Mouse (Mus musculus): ENCODE data around the gene Ppp1r14b. TPM values are rescaled to one million over a fixed set of nuclear protein-coding genes. Genes with fewer than 3 reads are reported as not detected.

Ppp1r14b gene
- polyA plus RNA-seq, 1 experiment from 2014 or later, result 44.8 TPM

- H3K9me3 ChIP-seq (ENCODE audit: control insufficient read depth, low read length), result no peaks in the 10 kb centered on the region
- no peak overlapping the region for H3K27ac ChIP-seq (ENCODE audit: low read length)
- H3K4me2 ChIP-seq (ENCODE audit: low read depth, low read length), result peak overlapping the region; percentile 86
- H3K4me1 ChIP-seq (replicated peaks; ENCODE audit: control insufficient read depth, insufficient read depth, low read length), result peaks cover 11% of the 10 kb centered on the region
- H3K9ac ChIP-seq (ENCODE audit: low read length), result peak overlapping the region; percentile 61
- peaks cover 65% of the 10 kb centered on the region for H3K27me3 ChIP-seq (ENCODE audit: control insufficient read depth, insufficient read depth, low read depth, low read length)
- peak overlapping the region; percentile 53 for H3K4me3 ChIP-seq (ENCODE audit: low read length)
- peak; percentile 72 for ATAC-seq (ENCODE audit: low read depth)
- no peaks in the 10 kb centered on the region for H3K36me3 ChIP-seq (ENCODE audit: control insufficient read depth, insufficient read depth, low read length)
- WGBS, result 3% methylated on average over 58 of the region's 58 CpGs
These were observed 41.2 kb upstream of the Ppp1r14b start for GRCm38 (mm10) chr19:6933436-6934194.

GRCm38 (mm10) chr19:6934195-6934977 is 40.4 kb upstream of the Ppp1r14b start, which contains the start of gene Kcnk4:
Gene Kcnk4, minus strand, starts transcription at chr19:6934515.
- Histone ChIP-seq H3K27me3 (ENCODE audit: control insufficient read depth, insufficient read depth, low read depth, low read length) (peaks cover 59% of the 10 kb centered on the region), H3K4me2 (ENCODE audit: low read depth, low read length) (peak within 1 kb of the TSS; percentile 86), H3K4me1 (replicated peaks; ENCODE audit: control insufficient read depth, insufficient read depth, low read length) (peaks cover 11% of the 10 kb centered on the region), H3K9me3 (ENCODE audit: control insufficient read depth, low read length) (no peaks in the 10 kb centered on the region), H3K27ac (ENCODE audit: low read length) (no peak within 1 kb of the TSS), H3K9ac (ENCODE audit: low read length) (peak within 1 kb of the TSS; percentile 61), H3K36me3 (ENCODE audit: control insufficient read depth, insufficient read depth, low read length) (no peaks in the 10 kb centered on the region), H3K4me3 (ENCODE audit: low read length) (peak within 1 kb of the TSS; percentile 53)
- WGBS, result 11% methylated on average over 23 of the region's 23 CpGs
- no peak; the same call in 1 of the 2 replicates for ATAC-seq (ENCODE audit: low read depth)

DNA sequence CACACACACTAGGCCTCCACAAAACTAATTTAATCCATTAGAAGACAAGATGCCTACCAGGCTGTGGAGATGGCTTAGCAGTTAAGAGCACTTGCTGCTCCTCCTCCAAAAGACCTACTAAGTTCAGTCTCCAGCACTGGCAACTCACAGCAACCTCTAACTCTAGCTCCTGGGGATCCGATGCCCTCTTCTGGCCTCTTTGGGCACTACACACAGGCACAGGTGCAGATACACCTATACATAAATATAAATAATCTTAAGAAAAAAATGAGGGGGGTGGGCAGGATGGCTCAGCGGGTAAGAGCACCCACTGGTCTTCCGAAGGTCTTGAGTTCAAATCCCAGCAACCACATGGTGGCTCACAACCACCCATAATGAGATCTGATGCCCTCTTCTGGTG is 38.5 kb upstream of the Ppp1r14b start:
- Histone ChIP-seq H3K27ac (ENCODE audit: low read length) (no peak overlapping the region), H3K27me3 (ENCODE audit: control insufficient read depth, insufficient read depth, low read depth, low read length) (peaks cover 49% of the 10 kb centered on the region), H3K9me3 (ENCODE audit: control insufficient read depth, low read length) (no peaks in the 10 kb centered on the region), H3K36me3 (ENCODE audit: control insufficient read depth, insufficient read depth, low read length) (no peaks in the 10 kb centered on the region), H3K9ac (ENCODE audit: low read length) (no peak overlapping the region), H3K4me2 (ENCODE audit: low read depth, low read length) (no peak overlapping the region), H3K4me1 (replicated peaks; ENCODE audit: control insufficient read depth, insufficient read depth, low read length) (peaks cover 21% of the 10 kb centered on the region), H3K4me3 (ENCODE audit: low read length) (no peak overlapping the region)
- WGBS, result 21% methylated on average over 3 of the region's 3 CpGs
- ATAC-seq (ENCODE audit: low read depth), result no peak

DNA sequence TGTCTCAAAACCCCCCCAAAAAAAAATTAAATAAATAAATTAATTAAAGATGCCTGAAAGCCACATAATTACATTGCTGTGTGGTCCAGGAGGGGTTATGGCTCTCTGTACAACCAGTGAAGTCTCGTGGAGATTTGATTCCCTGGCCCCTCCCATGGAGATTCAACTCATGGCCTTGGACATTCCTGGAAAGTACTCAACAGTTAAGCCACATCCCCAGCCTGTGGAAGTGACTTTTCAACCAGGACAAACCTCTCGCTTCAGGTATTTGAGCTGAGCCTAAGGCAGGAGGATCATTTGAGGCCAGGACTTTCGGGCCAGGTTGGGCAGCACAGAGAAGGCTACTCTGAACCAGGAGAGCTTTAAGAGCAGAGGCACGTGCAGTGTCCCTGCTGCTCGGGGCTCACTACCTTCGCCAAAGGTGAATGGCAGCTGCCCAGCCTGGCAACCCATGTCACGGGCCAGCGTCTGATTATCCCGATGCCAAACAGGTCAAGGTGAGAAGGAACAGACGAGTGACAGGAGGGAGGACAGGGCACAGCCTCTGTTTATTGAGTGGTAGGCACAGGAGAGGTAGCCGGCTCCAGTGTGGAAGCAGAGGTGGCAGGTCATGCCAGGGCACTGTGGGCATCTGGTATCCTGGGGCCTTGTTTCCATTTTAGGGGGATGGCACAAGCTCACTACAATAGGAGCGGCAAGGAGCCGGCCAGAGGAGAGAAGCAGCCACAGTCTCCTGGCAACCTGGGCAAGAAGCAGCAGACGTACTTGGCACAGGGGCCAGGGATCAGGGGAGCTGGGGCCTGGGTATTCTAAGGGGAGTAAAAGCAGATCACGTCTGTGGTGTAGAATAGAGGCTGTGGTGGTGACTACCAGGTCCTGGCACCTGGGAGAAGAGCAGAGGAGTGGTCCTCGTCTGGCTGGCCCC is 37.0 kb upstream of the Ppp1r14b start:
- no peak overlapping the region for H3K9ac ChIP-seq (ENCODE audit: low read length)
- ATAC-seq (ENCODE audit: low read depth), result no peak

DNA sequence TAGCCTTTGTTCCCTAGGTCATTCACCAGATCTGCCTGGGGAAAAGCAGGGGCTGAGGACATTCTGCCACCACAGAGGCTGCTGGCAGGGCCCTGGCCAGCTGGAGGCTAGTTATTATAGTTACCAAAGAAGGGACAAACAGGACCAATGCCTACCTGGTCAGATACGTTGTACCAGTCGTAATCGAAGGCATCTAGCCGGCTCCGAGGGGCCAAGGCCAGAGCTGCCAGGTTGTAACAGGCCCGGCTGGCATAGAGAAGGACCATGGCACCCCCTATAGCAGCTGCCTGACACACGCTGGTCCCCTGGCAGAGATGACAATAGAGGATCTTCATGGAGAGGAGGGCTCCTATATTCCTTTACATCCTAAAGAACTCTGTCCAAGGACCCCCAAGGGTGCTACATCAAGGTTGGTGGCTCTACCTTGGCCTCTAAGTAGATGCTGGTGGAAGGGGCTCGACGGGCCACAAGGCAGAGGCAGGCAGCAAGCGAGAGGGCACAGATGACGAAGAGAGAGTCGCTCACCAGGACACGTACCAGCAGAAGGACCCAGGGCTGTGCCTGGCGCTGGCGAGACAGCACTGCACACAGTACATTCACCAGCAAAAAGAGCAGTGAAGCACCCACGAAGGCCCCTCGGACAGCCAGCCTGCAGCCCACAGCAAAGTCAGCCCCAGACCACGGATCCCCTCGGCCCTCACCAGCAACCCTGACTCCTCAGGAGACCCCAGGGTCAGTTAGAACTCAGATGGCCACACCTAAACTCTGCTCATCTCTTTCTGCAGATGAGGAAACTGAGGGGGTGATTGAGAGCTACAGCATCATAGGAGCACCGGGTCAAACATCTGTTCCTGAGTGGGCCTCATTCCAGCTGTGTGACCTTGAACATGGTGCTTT is 35.4 kb upstream of the Ppp1r14b start:
- 86% methylated on average over 20 of the region's 20 CpGs for whole genome bisulfite sequencing

More for the DNA sequence above, 37.0 kb upstream of the Ppp1r14b start:
- peaks cover 34% of the 10 kb centered on the region for H3K27me3 ChIP-seq (ENCODE audit: control insufficient read depth, insufficient read depth, low read depth, low read length)
- H3K27ac ChIP-seq (ENCODE audit: low read length), result no peak overlapping the region
- no peaks in the 10 kb centered on the region for H3K9me3 ChIP-seq (ENCODE audit: control insufficient read depth, low read length)
- H3K4me1 ChIP-seq (replicated peaks; ENCODE audit: control insufficient read depth, insufficient read depth, low read length), result peaks cover 22% of the 10 kb centered on the region
- H3K4me3 ChIP-seq (ENCODE audit: low read length), result no peak overlapping the region
- H3K4me2 ChIP-seq (ENCODE audit: low read depth, low read length), result no peak overlapping the region
- H3K36me3 ChIP-seq (ENCODE audit: control insufficient read depth, insufficient read depth, low read length), result no peaks in the 10 kb centered on the region
- 74% methylated on average over 16 of the region's 16 CpGs for WGBS

DNA sequence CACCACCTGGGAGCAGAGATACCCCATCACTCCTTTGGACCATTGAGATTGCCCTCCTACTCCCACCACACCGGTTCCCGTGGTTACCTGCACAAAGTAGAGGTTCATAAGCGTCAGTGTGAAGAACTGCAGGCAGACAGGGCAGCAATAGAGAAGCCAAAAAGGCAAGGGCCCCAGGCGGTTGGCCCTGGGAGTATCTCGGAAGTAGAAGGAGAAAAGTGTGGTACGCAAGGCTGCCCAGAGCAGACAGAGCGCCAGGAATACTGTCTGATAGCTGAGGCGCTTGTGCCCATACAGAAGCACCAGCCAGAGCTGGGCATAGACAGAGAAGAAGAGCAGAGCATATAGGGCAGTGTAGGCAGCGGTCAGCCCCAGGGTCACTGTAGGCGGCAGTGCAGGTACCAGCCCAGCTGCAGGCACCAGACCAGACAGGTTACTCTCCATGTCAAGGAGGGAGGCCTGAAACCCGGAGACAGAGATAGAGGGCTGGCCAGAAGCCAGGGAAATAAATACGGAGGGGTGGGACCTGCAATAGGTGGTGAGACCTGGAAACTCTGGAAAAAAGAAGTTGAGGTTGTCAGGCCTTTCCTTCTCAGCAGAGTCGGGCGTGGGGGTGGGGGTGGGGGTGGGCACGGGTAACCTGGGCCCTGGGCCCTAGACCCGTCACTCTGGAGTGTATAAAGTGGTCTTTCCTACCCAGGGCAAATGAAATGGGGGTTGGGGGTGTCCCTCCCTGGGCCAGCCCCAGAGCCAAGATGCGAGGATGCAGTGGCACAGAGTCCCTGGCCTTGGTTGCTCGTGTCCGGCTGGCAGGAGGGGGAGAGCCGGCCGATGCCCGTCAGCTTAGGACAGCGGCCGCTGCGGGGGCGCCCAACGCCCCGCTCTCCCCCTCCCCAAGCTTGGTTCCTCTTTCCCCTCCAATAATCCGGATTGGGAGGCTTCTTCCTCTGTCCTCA is 34.1 kb upstream of the Ppp1r14b start:
- H3K4me3 ChIP-seq (ENCODE audit: low read length), result peak overlapping the region; percentile 95
- H3K9ac ChIP-seq (ENCODE audit: low read length), result peak overlapping the region; percentile 98
- 19% methylated on average over 24 of the region's 29 CpGs for WGBS
- ATAC-seq (ENCODE audit: low read depth), result peak; percentile 2; the same call in 1 of the 2 replicates
- peak overlapping the region; percentile 59 for H3K27ac ChIP-seq (ENCODE audit: low read length)
- no peaks in the 10 kb centered on the region for H3K36me3 ChIP-seq (ENCODE audit: control insufficient read depth, insufficient read depth, low read length)
- H3K4me1 ChIP-seq (replicated peaks; ENCODE audit: control insufficient read depth, insufficient read depth, low read length), result peaks cover 14% of the 10 kb centered on the region
- no peaks in the 10 kb centered on the region for H3K9me3 ChIP-seq (ENCODE audit: control insufficient read depth, low read length)
- peak overlapping the region; percentile 99 for H3K4me2 ChIP-seq (ENCODE audit: low read depth, low read length)
- peaks cover 8% of the 10 kb centered on the region for H3K27me3 ChIP-seq (ENCODE audit: control insufficient read depth, insufficient read depth, low read depth, low read length)

More for the DNA sequence above, 35.4 kb upstream of the Ppp1r14b start:
- Histone ChIP-seq H3K4me2 (ENCODE audit: low read depth, low read length) (no peak overlapping the region), H3K4me3 (ENCODE audit: low read length) (no peak overlapping the region), H3K36me3 (ENCODE audit: control insufficient read depth, insufficient read depth, low read length) (no peaks in the 10 kb centered on the region), H3K9me3 (ENCODE audit: control insufficient read depth, low read length) (no peaks in the 10 kb centered on the region), H3K9ac (ENCODE audit: low read length) (peak overlapping the region; percentile 23; the same call in 1 of the 2 replicates), H3K4me1 (replicated peaks; ENCODE audit: control insufficient read depth, insufficient read depth, low read length) (peaks cover 14% of the 10 kb centered on the region), H3K27ac (ENCODE audit: low read length) (no peak overlapping the region), H3K27me3 (ENCODE audit: control insufficient read depth, insufficient read depth, low read depth, low read length) (peaks cover 18% of the 10 kb centered on the region)
- ATAC-seq (ENCODE audit: low read depth), result no peak

DNA sequence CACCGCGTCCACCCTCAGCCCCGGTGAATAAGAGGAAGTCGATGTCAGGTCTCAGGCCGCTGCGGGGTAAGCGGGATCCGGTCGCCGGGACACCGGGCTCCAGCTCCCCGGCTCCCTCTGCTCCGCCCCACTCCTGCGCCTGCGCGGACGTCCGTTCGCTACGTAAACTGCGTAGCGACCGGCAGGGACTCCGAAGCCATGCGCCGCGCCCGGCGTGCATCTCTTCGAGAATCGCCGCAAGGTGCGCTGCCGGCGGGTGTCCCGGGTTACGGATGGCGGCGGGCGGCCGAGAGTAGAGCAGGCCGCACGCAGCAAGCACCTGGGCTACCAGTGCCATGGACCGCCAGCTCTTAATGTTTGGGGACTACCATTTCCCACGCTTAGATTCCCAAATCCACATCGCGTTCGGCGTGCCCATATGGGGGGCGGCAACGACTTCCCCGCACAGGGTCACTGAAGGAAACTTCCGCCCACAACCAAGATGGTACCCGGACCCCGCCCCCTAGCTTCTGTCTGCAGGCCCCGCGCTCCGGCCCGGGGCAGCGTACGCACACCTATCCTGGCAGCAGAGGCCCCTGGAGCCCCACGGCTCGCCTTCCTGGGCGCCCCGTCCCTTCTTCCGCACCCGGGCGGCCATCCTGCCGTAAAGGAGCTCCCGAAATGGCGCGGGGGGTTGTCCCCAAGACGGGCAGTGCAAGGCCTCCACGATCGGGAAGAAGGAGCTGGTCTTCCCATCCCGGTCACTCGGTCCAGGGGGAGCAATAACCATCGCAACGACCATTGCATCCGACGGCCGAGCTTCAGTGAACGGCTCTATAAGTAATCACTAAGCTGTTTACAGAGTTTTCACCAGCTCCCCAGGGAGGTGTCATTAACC is 33.2 kb upstream of the Ppp1r14b start, which contains the start of gene Bad:
TSS of gene Bad (plus strand) at position 490 of the 877 bp plus-strand sequence.
- WGBS, result under 1% methylated on average over 83 of the region's 83 CpGs
- H3K27ac ChIP-seq (ENCODE audit: low read length), result peak within 1 kb of the TSS; percentile 98
- H3K4me1 ChIP-seq (replicated peaks; ENCODE audit: control insufficient read depth, insufficient read depth, low read length), result peaks cover 14% of the 10 kb centered on the region
- peak within 1 kb of the TSS; percentile 99 for H3K4me2 ChIP-seq (ENCODE audit: low read depth, low read length)
- peak within 1 kb of the TSS; percentile 98 for H3K9ac ChIP-seq (ENCODE audit: low read length)
- H3K9me3 ChIP-seq (ENCODE audit: control insufficient read depth, low read length), result no peaks in the 10 kb centered on the region
- H3K27me3 ChIP-seq (ENCODE audit: control insufficient read depth, insufficient read depth, low read depth, low read length), result no peaks in the 10 kb centered on the region
- H3K36me3 ChIP-seq (ENCODE audit: control insufficient read depth, insufficient read depth, low read length), result no peaks in the 10 kb centered on the region
- H3K4me3 ChIP-seq (ENCODE audit: low read length), result peak within 1 kb of the TSS; percentile 95
- ATAC-seq (ENCODE audit: low read depth), result peak; percentile 88
